Mouse (Mus musculus) MN1 (cell line): ENCODE data around the gene Otub1.

ENCODE experiments used
- DNase-seq: peaks from one replicate; pipeline ENCODE4 v3.0.0-alpha.2; 2016; ENCODE audit warnings: low spot score

Otub1 gene

GRCm38 (mm10) chr19:7205753-7206736, at the start of gene Otub1:
Otub1 (minus strand) TSS chr19:7206316.
- DNase-seq = peak; percentile 92

- no peak for DNase-seq
These were observed 39.9 kb upstream of the Otub1 start for GRCm38 (mm10) chr19:7246021-7246420.

GRCm38 (mm10) chr19:7240782-7241690, 34.9 kb upstream of the Otub1 start, which contains the start of gene Naa40:
Naa40 (minus strand) TSS chr19:7241183.
- peak; percentile 94 for DNase-seq

- peak; percentile 15 for DNase-seq
These were observed 34.2 kb upstream of the Otub1 start for GRCm38 (mm10) chr19:7240291-7240690.

GRCm38 (mm10) chr19:7239574-7239973, 33.5 kb upstream of the Otub1 start:
- no peak for DNase-seq

GRCm38 (mm10) chr19:7236742-7237141, 30.6 kb upstream of the Otub1 start:
- peak; percentile 21 for DNase-seq

GRCm38 (mm10) chr19:7236011-7236410, 29.9 kb upstream of the Otub1 start:
- DNase-seq = no peak

- no peak for DNase-seq
These were observed 29.3 kb upstream of the Otub1 start for GRCm38 (mm10) chr19:7235461-7235860.

- DNase-seq = peak; percentile 77
These were observed 28.6 kb upstream of the Otub1 start for GRCm38 (mm10) chr19:7234537-7235221.

GRCm38 (mm10) chr19:7226511-7226914, 20.4 kb upstream of the Otub1 start:
- no peak for DNase-seq

DNA sequence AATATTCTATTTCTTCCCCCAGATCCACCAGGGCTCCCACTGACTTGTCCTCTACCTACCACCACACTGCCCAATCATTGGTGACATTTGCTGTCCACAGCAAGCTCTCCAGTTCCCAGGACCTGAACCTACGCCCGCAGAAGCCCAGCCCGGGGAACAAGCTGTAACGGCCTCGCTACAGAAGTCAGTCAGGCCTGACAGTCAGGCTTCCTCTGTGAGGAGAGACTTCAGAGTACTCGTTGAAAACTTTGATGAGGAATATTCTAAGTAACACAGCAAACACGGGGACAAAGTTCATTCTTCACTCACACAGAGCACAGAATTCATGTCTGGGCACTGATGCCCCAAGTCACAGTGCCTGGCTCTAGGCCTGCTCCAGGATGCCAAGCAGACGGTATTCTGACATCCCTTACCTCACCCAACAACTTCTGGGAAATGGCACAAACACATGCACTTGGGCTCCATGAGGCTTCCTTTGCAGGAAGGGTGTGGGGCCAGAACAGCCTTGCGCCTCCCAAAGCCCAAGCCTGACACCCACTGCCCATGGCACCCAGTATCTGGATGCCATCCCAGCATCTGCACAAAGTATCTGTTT, 19.1 kb upstream of the Otub1 start:
- DNase-seq = no peak

DNA sequence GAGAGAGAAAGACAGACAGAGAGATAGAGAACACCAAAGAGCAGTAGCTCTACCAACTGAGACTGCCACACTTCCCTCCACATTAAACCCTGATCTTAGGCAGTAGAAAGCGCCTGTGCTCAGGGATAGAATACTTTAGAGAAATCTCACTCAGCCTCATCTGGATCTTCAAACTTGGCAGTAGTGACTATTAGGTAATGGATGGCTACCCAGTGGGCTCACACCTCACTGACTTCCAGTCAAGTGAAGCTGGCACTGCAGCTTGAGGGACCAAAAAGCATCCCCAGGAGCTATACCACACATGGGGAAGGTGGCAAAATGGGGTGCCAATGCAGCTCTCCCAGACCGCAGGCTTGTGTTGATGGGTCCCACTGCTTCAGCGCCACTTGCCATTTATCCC, 18.1 kb upstream of the Otub1 start:
- DNase-seq = no peak

GRCm38 (mm10) chr19:7223488-7223887, 17.4 kb upstream of the Otub1 start:
- no peak for DNase-seq

- DNase-seq = no peak
These were observed 16.1 kb upstream of the Otub1 start for GRCm38 (mm10) chr19:7222196-7222595.

DNA sequence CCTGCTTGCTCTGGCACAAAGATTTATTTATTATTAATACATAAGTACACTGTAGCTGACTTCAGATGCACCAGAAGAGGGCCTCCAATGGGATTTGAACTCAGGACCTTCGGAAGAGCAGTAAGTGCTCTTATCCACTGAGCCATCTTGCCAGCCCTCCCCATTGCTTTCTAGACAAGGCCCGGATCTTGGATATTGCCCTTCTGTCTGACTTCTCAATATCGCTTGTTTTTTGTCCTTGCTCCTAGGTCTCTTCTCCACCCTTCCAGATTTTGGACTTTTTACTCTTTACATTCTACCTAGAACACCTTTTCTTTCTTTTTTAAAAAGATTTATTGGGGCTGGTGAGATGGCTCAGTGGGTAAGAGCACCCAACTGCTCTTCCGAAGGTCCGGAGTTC, 12.6 kb upstream of the Otub1 start:
- DNase-seq = no peak

DNA sequence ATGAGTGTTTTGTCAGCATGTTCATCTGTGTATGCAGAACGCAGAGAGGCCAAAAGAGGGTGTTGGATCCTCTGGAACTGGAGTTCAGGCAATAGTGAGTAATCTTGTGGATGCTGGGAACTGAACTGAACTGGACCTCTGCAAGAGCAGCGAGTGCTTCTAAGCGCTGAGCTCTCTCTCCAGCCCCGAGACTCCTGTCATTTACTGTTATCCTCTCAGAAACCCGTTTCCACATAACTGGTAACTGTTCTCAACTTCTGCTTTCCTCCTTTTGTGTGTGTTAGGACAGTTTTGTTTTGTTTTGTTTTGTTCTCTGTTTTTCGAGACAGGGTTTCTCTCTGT, 11.8 kb upstream of the Otub1 start:
- no peak for DNase-seq

GRCm38 (mm10) chr19:7217162-7217925, 11.2 kb upstream of the Otub1 start, which contains the start of gene Cox8a:
Cox8a (minus strand) TSS chr19:7217616.
- peak; percentile 95 for DNase-seq

- DNase-seq = peak; percentile 67
These were observed 8.4 kb upstream of the Otub1 start for GRCm38 (mm10) chr19:7214484-7214883.

DNA sequence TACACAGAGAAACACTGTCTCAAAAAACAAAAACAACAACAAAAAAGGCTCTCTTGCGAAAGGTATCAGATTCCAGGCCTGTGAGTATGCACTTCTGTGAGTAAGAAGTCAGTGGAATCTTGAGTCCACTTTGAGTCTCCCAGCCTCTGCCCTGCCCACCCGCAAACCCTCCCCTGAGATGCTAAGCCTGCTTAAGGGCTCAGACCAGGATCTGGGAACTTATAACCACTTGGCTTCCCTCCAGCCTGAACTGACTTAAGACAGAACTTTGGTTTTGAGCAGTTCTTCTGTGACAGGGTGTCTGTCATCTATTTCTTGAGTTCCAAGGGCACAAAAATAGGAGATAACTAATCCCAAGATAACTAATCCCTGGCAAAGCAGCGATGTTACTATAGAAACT, 6.9 kb upstream of the Otub1 start:
- no peak for DNase-seq

DNA sequence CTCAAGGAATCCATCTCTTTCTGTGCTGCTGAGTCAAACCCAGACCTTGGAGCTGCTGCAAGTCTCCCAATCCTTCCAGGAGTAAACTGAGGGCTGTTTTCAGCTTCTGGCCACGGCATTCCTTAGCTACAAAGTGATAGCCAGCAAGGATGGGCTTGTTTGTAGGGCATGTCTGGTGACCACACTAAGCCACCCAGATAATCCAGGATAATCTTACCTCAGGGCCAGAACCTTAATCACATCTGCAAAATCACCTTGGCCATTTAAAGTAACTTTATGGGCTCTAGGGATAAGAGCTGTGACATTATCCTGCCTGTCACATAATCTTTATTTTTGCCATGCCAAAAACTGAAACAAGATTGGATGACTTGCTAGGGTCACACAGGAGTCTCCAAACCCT, 6.1 kb upstream of the Otub1 start:
- DNase-seq = no peak
